Mouse (Mus musculus): Measurements from ENCODE around the gene Myo9a.

- TF ChIP-seq CTCF (IDR thresholded peaks at IDR 0.05; ENCODE audit: extremely low read depth, insufficient read length, insufficient replicate concordance, low read depth, low read length), result no peak
- TF ChIP-seq POLR2A (IDR thresholded peaks at IDR 0.05; ENCODE audit: low read depth, low read length), result no peak
Observed at GRCm38 (mm10) chr9:59955199-59955598, 204.5 kb downstream of the Myo9a start.

Measured in small intestine, adult 2 months (tissue).